Mouse (Mus musculus) skeletal muscle tissue, adult 2 months (tissue): Measurements from ENCODE around the gene Pogz.
"Not testable (repeated sequence)": the region's sequence is repeated elsewhere in the genome, so short reads cannot be mapped to it uniquely, and the experiment has no call there.

ENCODE experiments used
- DNase-seq: peaks from one replicate; pipeline ENCODE4 v3.0.0-alpha.2; 2012; ENCODE audit warnings: low read depth, low spot score

The Pogz gene

GRCm38 (mm10) chr3:94832701-94833100, 4.7 kb upstream of the Pogz start:
- DNase-seq: no peak

GRCm38 (mm10) chr3:94833358-94833757, 4.0 kb upstream of the Pogz start:
- DNase-seq: no peak

- DNase-seq: no peak
These were observed 2.0 kb upstream of the Pogz start for GRCm38 (mm10) chr3:94835396-94835795.

- peak; percentile 77 for DNase-seq
These were observed 661 bp downstream of the Pogz start for GRCm38 (mm10) chr3:94837959-94838496.

DNA sequence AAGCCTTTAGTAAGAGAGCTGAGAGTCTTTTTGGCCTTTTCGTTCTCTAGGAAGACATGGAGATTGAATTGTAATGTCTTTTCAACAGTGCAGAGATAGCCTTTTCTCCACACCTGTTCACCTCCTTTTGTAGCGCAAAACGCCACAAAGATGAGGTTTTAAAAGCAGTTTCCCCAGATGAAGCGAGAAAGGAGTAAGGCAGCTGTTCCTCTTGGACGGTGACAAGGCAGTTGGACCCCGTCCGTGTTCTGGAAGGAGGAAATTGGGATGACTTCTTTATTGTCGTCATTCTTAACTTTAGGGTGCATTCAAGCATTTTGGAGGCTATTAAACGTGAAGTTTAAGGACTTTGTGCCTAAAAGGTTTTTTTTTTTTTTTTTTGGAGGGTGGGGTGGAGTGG, 1.3 kb downstream of the Pogz start:
- no peak for DNase-seq

- no peak for DNase-seq
These were observed 1.7 kb downstream of the Pogz start for GRCm38 (mm10) chr3:94839101-94839500.

- DNase-seq: no peak
These were observed 10.0 kb downstream of the Pogz start for GRCm38 (mm10) chr3:94847382-94847781.

- DNase-seq: peak; percentile 33
These were observed 12.0 kb downstream of the Pogz start for GRCm38 (mm10) chr3:94849338-94849737.

- no peak for DNase-seq
These were observed 14.4 kb downstream of the Pogz start for GRCm38 (mm10) chr3:94851731-94852130.

- no peak for DNase-seq
These were observed 14.8 kb downstream of the Pogz start for GRCm38 (mm10) chr3:94852215-94852614.

- no peak for DNase-seq
These were observed 22.1 kb downstream of the Pogz start for GRCm38 (mm10) chr3:94859471-94859870.

GRCm38 (mm10) chr3:94869011-94869410, 31.6 kb downstream of the Pogz start:
- no peak for DNase-seq

GRCm38 (mm10) chr3:94878618-94879017, 41.3 kb downstream of the Pogz start:
- no peak for DNase-seq

- DNase-seq: no peak
These were observed 44.5 kb downstream of the Pogz start for GRCm38 (mm10) chr3:94881840-94882239.

- DNase-seq: no peak
These were observed 45.2 kb downstream of the Pogz start for GRCm38 (mm10) chr3:94882579-94882978.

GRCm38 (mm10) chr3:94886316-94887224, 49.2 kb downstream of the Pogz start, which contains the start of gene Psmb4:
Gene Psmb4, minus strand, starts transcription at chr3:94886961.
- peak; percentile 84 for DNase-seq

DNA sequence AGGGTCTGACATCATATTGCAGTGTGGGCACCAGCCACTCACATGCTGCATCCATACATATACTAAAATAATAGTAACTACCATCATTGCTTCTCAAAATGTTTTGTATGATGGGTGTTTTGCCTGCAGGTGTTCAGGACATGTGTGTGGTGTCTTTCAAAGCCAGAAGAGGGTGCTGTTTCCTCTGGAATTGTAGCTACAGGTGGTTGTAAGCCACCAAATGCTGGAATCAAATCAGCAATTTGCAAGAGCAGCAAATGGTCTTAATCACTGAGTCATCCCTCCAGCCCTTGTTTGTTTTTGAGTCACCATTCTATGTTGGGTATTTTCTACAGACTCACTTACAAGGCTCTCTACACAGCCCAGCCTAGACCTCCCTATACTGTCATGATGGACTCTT, 51.2 kb downstream of the Pogz start:
- DNase-seq: no peak

- DNase-seq: no peak
These were observed 56.7 kb downstream of the Pogz start for GRCm38 (mm10) chr3:94894076-94894475.

GRCm38 (mm10) chr3:94902747-94903146, 65.4 kb downstream of the Pogz start:
- DNase-seq: peak; percentile 27

GRCm38 (mm10) chr3:94904759-94905158, 67.4 kb downstream of the Pogz start:
- not testable (repeated sequence) for DNase-seq

DNA sequence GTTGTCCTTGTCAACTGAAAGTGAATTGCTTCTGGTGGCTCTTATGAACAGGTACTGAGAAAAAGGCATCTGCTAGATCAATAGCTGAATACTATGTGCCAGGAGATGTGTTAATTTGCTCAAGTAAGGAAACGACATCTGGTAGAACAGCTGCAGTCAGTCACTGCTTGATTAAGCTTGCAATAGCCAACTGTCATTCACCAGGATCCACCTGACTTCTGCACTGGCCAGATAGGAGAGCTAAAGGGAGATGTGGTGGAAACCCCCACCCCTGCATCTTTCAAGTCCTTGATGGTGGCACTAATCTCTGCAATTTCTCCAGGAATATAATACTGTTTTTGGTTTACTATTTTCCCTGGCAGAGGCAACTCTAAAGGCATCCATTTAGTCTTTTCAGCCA, 69.1 kb downstream of the Pogz start:
- no peak for DNase-seq

- DNase-seq: no peak
These were observed 73.8 kb downstream of the Pogz start for GRCm38 (mm10) chr3:94911050-94911693.

- no peak for DNase-seq
These were observed 76.4 kb downstream of the Pogz start for GRCm38 (mm10) chr3:94913801-94914200.
